Mouse (Mus musculus) olfactory bulb, adult 2 months (tissue): Measurements from ENCODE around the gene Fam49a.

ENCODE experiments used
- CTCF ChIP-seq: fragments of 200-500 bp; IDR thresholded peaks from 2 replicates; pipeline ENCODE4 v1.5.1; 2012; ENCODE audit warnings: low read depth, mild to moderate bottlenecking, low read length, moderate library complexity; ENCODE audit not compliant: insufficient read depth
- POLR2A ChIP-seq: fragments of 200-500 bp; IDR thresholded peaks from 2 replicates; pipeline ENCODE4 v1.6.1; 2012; ENCODE audit warnings: mild to moderate bottlenecking, low read depth, low read length, moderate library complexity; ENCODE audit not compliant: insufficient read depth

- TF ChIP-seq CTCF (no peak), POLR2A (no peak)
These were observed 61.1 kb downstream of the Fam49a start for GRCm38 (mm10) chr12:12323084-12323483.
